ENCODE assay signal across 19 mouse cellular contexts in genomic region chr12:51710154-51710553, GRCm38 (mm10). TPM values are rescaled to one million over a fixed set of nuclear protein-coding genes. Genes with fewer than 3 reads are reported as not detected.
DNase-seq lines count a peak whose midpoint lies in the region; ATAC-seq and TF ChIP-seq lines count a peak whose summit lies in the region.
"Had no signal": no experiment of that assay in that cellular context is flagged by ENCODE, and none has a peak within 500 bp of the region (broad histone marks: within the 10 kb centered on the region; RNA-seq: fewer than 3 reads in every experiment).

No protein-coding gene starts in this region.

- no peak overlapping the region for H3K4me3 ChIP-seq in kidney, embryonic 16.5 days (ENCODE audit: low read length)
- no peak overlapping the region for H3K4me3 ChIP-seq in kidney, embryonic 14.5 days (ENCODE audit: low read length)
- H3K4me3 ChIP-seq in liver, postnatal 0 days (ENCODE audit: low read depth, low read length) = no peak overlapping the region
- no peak overlapping the region for H3K4me3 ChIP-seq in liver, embryonic 11.5 days (ENCODE audit: low read depth, low read length)
- H3K4me3 ChIP-seq in midbrain, embryonic 11.5 days (ENCODE audit: low read depth, low read length) = no peak overlapping the region
- no peak overlapping the region for H3K4me3 ChIP-seq in midbrain, embryonic 13.5 days (replicated peaks)
- H3K4me3 ChIP-seq: embryonic facial prominence, embryonic 12.5 days; forebrain, embryonic 12.5 days; heart, embryonic 15.5 days; midbrain, embryonic 10.5 days; stomach, embryonic 15.5 days had no signal

- TF ChIP-seq EP300 in liver, postnatal 0 days (IDR thresholded peaks at IDR 0.05; ENCODE audit: low read depth) = no peak

- no peaks in the 10 kb centered on the region for H3K36me3 ChIP-seq in kidney, embryonic 16.5 days (ENCODE audit: insufficient read depth, low read length)
- no peaks in the 10 kb centered on the region for H3K36me3 ChIP-seq in kidney, embryonic 14.5 days (ENCODE audit: control insufficient read depth, insufficient read depth, low read length)
- H3K36me3 ChIP-seq in liver, postnatal 0 days (replicated peaks; ENCODE audit: insufficient read depth, low read length) = no peaks in the 10 kb centered on the region
- no peaks in the 10 kb centered on the region; the same call in 1 of the 2 replicates for H3K36me3 ChIP-seq in liver, embryonic 11.5 days (ENCODE audit: control insufficient read depth, insufficient read depth, low read length)
- no peaks in the 10 kb centered on the region for H3K36me3 ChIP-seq in midbrain, embryonic 11.5 days (ENCODE audit: control insufficient read depth, insufficient read depth, low read length)
- no peaks in the 10 kb centered on the region for H3K36me3 ChIP-seq in midbrain, embryonic 13.5 days
- H3K36me3 ChIP-seq: embryonic facial prominence, embryonic 12.5 days; forebrain, embryonic 12.5 days; heart, embryonic 15.5 days; midbrain, embryonic 10.5 days; stomach, embryonic 15.5 days had no signal

- ATAC-seq in kidney, embryonic 16.5 days (ENCODE audit: low FRiP score, low TSS enrichment) = peak; percentile 17; the same call in 1 of the 2 replicates
- no peak; the same call in 1 of the 2 replicates for ATAC-seq in kidney, embryonic 14.5 days (ENCODE audit: low FRiP score, low TSS enrichment)
- ATAC-seq in liver, postnatal 0 days = 0 out of 2 replicates have a peak, but pooled peaks have one; percentile 36
- ATAC-seq in liver, embryonic 11.5 days (replicated peaks; ENCODE audit: low FRiP score) = no peak; the same call in 1 of the 2 replicates
- no peak for ATAC-seq in midbrain, embryonic 11.5 days (ENCODE audit: low FRiP score)
- ATAC-seq in midbrain, embryonic 13.5 days = no peak
- ATAC-seq: inflammation-experienced regulatory T-cells, adult 6 months had no signal

- DNase-seq in liver, postnatal 0 days = no peak
- DNase-seq in liver, embryonic 11.5 days (ENCODE audit: low spot score) = no peak
- DNase-seq in midbrain, embryonic 11.5 days (ENCODE audit: low spot score, missing footprints) = peak; percentile 8
- no peak for DNase-seq in cerebellum, postnatal 25 days
- DNase-seq: cerebellum, adult 11 months; cerebellum, adult 9-11 months; heart, postnatal 4 days; layer of hippocampus, postnatal 36 days; thymus, postnatal 25 days had no signal

- H3K9ac ChIP-seq in kidney, embryonic 16.5 days (replicated peaks; ENCODE audit: low read length) = no peak overlapping the region
- no peak overlapping the region for H3K9ac ChIP-seq in kidney, embryonic 14.5 days (ENCODE audit: low read depth, low read length)
- H3K9ac ChIP-seq in liver, postnatal 0 days (replicated peaks) = no peak overlapping the region
- no peak overlapping the region for H3K9ac ChIP-seq in liver, embryonic 11.5 days (ENCODE audit: low read depth, low read length)
- no peak overlapping the region for H3K9ac ChIP-seq in midbrain, embryonic 11.5 days (ENCODE audit: low read length)
- no peak overlapping the region for H3K9ac ChIP-seq in midbrain, embryonic 13.5 days (replicated peaks)
- H3K9ac ChIP-seq: embryonic facial prominence, embryonic 12.5 days; forebrain, embryonic 12.5 days; heart, embryonic 15.5 days; hindbrain, embryonic 14.5 days; stomach, embryonic 15.5 days had no signal

- TF ChIP-seq CTCF in liver, postnatal 0 days (IDR thresholded peaks at IDR 0.05; ENCODE audit: low read depth) = no peak

- no peaks in the 10 kb centered on the region for H3K9me3 ChIP-seq in kidney, embryonic 16.5 days (ENCODE audit: low read length)
- no peaks in the 10 kb centered on the region for H3K9me3 ChIP-seq in kidney, embryonic 14.5 days (ENCODE audit: control insufficient read depth, low read length)
- no peaks in the 10 kb centered on the region for H3K9me3 ChIP-seq in liver, postnatal 0 days (ENCODE audit: low read length)
- no peaks in the 10 kb centered on the region for H3K9me3 ChIP-seq in liver, embryonic 11.5 days (ENCODE audit: control insufficient read depth, low read length)
- no peaks in the 10 kb centered on the region for H3K9me3 ChIP-seq in midbrain, embryonic 11.5 days (ENCODE audit: control insufficient read depth, low read length)
- H3K9me3 ChIP-seq in midbrain, embryonic 13.5 days = 0 out of 2 replicates have a peak, but pooled peaks cover 2% of the 10 kb centered on the region
- H3K9me3 ChIP-seq: embryonic facial prominence, embryonic 12.5 days; forebrain, embryonic 12.5 days; heart, embryonic 15.5 days; midbrain, embryonic 10.5 days; stomach, embryonic 15.5 days had no signal

- H3K27me3 ChIP-seq in kidney, embryonic 16.5 days (ENCODE audit: insufficient read depth, low read length) = no peaks in the 10 kb centered on the region
- H3K27me3 ChIP-seq in kidney, embryonic 14.5 days (ENCODE audit: control insufficient read depth, insufficient read depth, low read length) = no peaks in the 10 kb centered on the region
- no peaks in the 10 kb centered on the region for H3K27me3 ChIP-seq in liver, postnatal 0 days (ENCODE audit: insufficient read depth, low read length)
- H3K27me3 ChIP-seq in liver, embryonic 11.5 days (replicated peaks; ENCODE audit: control insufficient read depth, insufficient read depth, low read length) = no peaks in the 10 kb centered on the region
- no peaks in the 10 kb centered on the region for H3K27me3 ChIP-seq in midbrain, embryonic 11.5 days (ENCODE audit: control insufficient read depth, insufficient read depth, low read length)
- H3K27me3 ChIP-seq in midbrain, embryonic 13.5 days = no peaks in the 10 kb centered on the region
- H3K27me3 ChIP-seq: embryonic facial prominence, embryonic 12.5 days; forebrain, embryonic 12.5 days; heart, embryonic 15.5 days; stomach, embryonic 15.5 days had no signal

- H3K4me2 ChIP-seq in kidney, embryonic 16.5 days (replicated peaks; ENCODE audit: low read depth, low read length) = no peak overlapping the region
- no peak overlapping the region for H3K4me2 ChIP-seq in kidney, embryonic 14.5 days (replicated peaks; ENCODE audit: low read depth, low read length)
- no peak overlapping the region for H3K4me2 ChIP-seq in liver, postnatal 0 days (ENCODE audit: low read depth, low read length)
- no peak overlapping the region for H3K4me2 ChIP-seq in liver, embryonic 11.5 days
- H3K4me2 ChIP-seq in midbrain, embryonic 11.5 days = no peak overlapping the region
- no peak overlapping the region for H3K4me2 ChIP-seq in midbrain, embryonic 13.5 days (replicated peaks)
- H3K4me2 ChIP-seq: embryonic facial prominence, embryonic 12.5 days; forebrain, embryonic 12.5 days; heart, embryonic 15.5 days; hindbrain, embryonic 14.5 days; stomach, embryonic 15.5 days had no signal

- WGBS in kidney, embryonic 16.5 days = 32% methylated on average over 5 of the region's 5 CpGs
- 52% methylated on average over 5 of the region's 5 CpGs for WGBS in kidney, embryonic 14.5 days
- WGBS in liver, postnatal 0 days (ENCODE audit: insufficient replicate concordance) = 47% methylated on average over 5 of the region's 5 CpGs
- WGBS in liver, embryonic 11.5 days = 41% methylated on average over 5 of the region's 5 CpGs
- WGBS in midbrain, embryonic 11.5 days = 77% methylated on average over 5 of the region's 5 CpGs
- 82% methylated on average over 5 of the region's 5 CpGs for WGBS in midbrain, embryonic 13.5 days

- H3K4me1 ChIP-seq in kidney, embryonic 16.5 days (ENCODE audit: insufficient read depth, low read length) = peaks cover 17% of the 10 kb centered on the region
- no peaks in the 10 kb centered on the region for H3K4me1 ChIP-seq in kidney, embryonic 14.5 days (ENCODE audit: control insufficient read depth, insufficient read depth, low read length)
- H3K4me1 ChIP-seq in liver, postnatal 0 days (ENCODE audit: insufficient read depth) = peaks cover 7% of the 10 kb centered on the region; the same call in 1 of the 2 replicates
- peaks cover 7% of the 10 kb centered on the region; the same call in 1 of the 2 replicates for H3K4me1 ChIP-seq in liver, embryonic 11.5 days (replicated peaks; ENCODE audit: control insufficient read depth, insufficient read depth, low read length)
- 0 out of 2 replicates have a peak, but pooled peaks cover 2% of the 10 kb centered on the region for H3K4me1 ChIP-seq in midbrain, embryonic 11.5 days (ENCODE audit: control insufficient read depth, insufficient read depth, low read length)
- no peaks in the 10 kb centered on the region for H3K4me1 ChIP-seq in midbrain, embryonic 13.5 days (replicated peaks)
- H3K4me1 ChIP-seq: embryonic facial prominence, embryonic 12.5 days; forebrain, embryonic 12.5 days had no signal

- no peak overlapping the region for H3K27ac ChIP-seq in kidney, embryonic 16.5 days (ENCODE audit: low read length)
- H3K27ac ChIP-seq in kidney, embryonic 14.5 days (ENCODE audit: low read depth, low read length) = no peak overlapping the region
- H3K27ac ChIP-seq in liver, postnatal 0 days (ENCODE audit: low read depth) = no peak overlapping the region
- H3K27ac ChIP-seq in liver, embryonic 11.5 days (ENCODE audit: low read depth, low read length) = no peak overlapping the region
- no peak overlapping the region for H3K27ac ChIP-seq in midbrain, embryonic 11.5 days (ENCODE audit: low read depth, low read length)
- H3K27ac ChIP-seq in midbrain, embryonic 13.5 days = no peak overlapping the region
- H3K27ac ChIP-seq: embryonic facial prominence, embryonic 12.5 days; forebrain, embryonic 12.5 days; heart, embryonic 15.5 days; hindbrain, embryonic 14.5 days; midbrain, embryonic 10.5 days; stomach, embryonic 15.5 days had no signal

RNA-seq across cellular contexts. Expression of gene Strn3, which starts 18.5 kb away (rescaled TPM):
- polyA plus RNA-seq in kidney, embryonic 16.5 days (2015; fragmentation: Nextera tagmentation; extraction: Ambion mirVana) = 38.5 and 41.8 TPM in 2 replicates
- 53.6 and 60.7 TPM in 2 replicates for polyA plus RNA-seq in kidney, embryonic 14.5 days (2014; fragmentation: Nextera tagmentation; extraction: Ambion mirVana)
- 11.5 and 11.9 TPM in 2 replicates for polyA plus RNA-seq in liver, postnatal 0 days (2015; fragmentation: Nextera tagmentation; extraction: Ambion mirVana)
- polyA plus RNA-seq in liver, embryonic 11.5 days (2014; fragmentation: Nextera tagmentation; extraction: Ambion mirVana) = 30.3 and 31.0 TPM in 2 replicates
- 55.2 and 56.1 TPM in 2 replicates for polyA plus RNA-seq in midbrain, embryonic 11.5 days (2014; fragmentation: Nextera tagmentation; extraction: Ambion mirVana)
- polyA plus RNA-seq in midbrain, embryonic 13.5 days (2015; fragmentation: Nextera tagmentation; extraction: Ambion mirVana) = 45.7 and 46.3 TPM in 2 replicates

RNA-seq across cellular contexts. Expression of gene Ap4s1, which starts 19.3 kb away (rescaled TPM):
- polyA plus RNA-seq in kidney, embryonic 16.5 days (2015; fragmentation: Nextera tagmentation; extraction: Ambion mirVana) = 28.3 and 30.0 TPM in 2 replicates
- 37.8 and 44.8 TPM in 2 replicates for polyA plus RNA-seq in kidney, embryonic 14.5 days (2014; fragmentation: Nextera tagmentation; extraction: Ambion mirVana)
- 14.9 and 17.2 TPM in 2 replicates for polyA plus RNA-seq in liver, postnatal 0 days (2015; fragmentation: Nextera tagmentation; extraction: Ambion mirVana)
- 23.2 and 26.5 TPM in 2 replicates for polyA plus RNA-seq in liver, embryonic 11.5 days (2014; fragmentation: Nextera tagmentation; extraction: Ambion mirVana)
- polyA plus RNA-seq in midbrain, embryonic 11.5 days (2014; fragmentation: Nextera tagmentation; extraction: Ambion mirVana) = 56.9 and 62.0 TPM in 2 replicates
- 53.2 and 54.4 TPM in 2 replicates for polyA plus RNA-seq in midbrain, embryonic 13.5 days (2015; fragmentation: Nextera tagmentation; extraction: Ambion mirVana)

Comparison
In these comparisons a context has a peak if more than half of its experiments do, and no peak if none do; other contexts are left out.
1. ATAC-seq: peak in kidney, embryonic 16.5 days (single experiment) and liver, postnatal 0 days (single experiment); none in kidney, embryonic 14.5 days (single experiment), liver, embryonic 11.5 days (single experiment), midbrain, embryonic 11.5 days (single experiment) and midbrain, embryonic 13.5 days (single experiment).